Mouse (Mus musculus) forebrain, embryonic 16.5 days (tissue): ENCODE results near the gene Anks1b. TPM values are rescaled to one million over a fixed set of nuclear protein-coding genes. Genes with fewer than 3 reads are reported as not detected.

Experiments used
- ATAC-seq: fragments of 200-750 bp; cut with Nextera tagmentation; 2 replicates; pipeline ENCODE4 v1.8.0; 2017; ENCODE audit warnings: mild to moderate bottlenecking, moderate library complexity
- H3K27ac ChIP-seq: fragments of 300-500 bp; sonication (generic); 2 replicates; pipeline ENCODE4 v1.5.1; 2014; ENCODE audit warnings: low read length, control low read depth
- H3K27me3 ChIP-seq: fragments of 300-500 bp; sonication (generic); replicated peaks from 2 replicates; pipeline ENCODE4 v1.6.1; 2014; ENCODE audit warnings: low read length; ENCODE audit not compliant: control insufficient read depth, insufficient read depth
- H3K36me3 ChIP-seq: fragments of 300-500 bp; sonication (generic); 2 replicates; pipeline ENCODE4 v1.6.1; 2014; ENCODE audit not compliant: control insufficient read depth, insufficient read depth
- H3K4me1 ChIP-seq: fragments of 300-500 bp; sonication (generic); replicated peaks from 2 replicates; pipeline ENCODE4 v1.6.1; 2014; ENCODE audit warnings: low read length; ENCODE audit not compliant: control insufficient read depth, insufficient read depth
- H3K4me2 ChIP-seq: fragments of 300-500 bp; sonication (generic); 2 replicates; pipeline ENCODE4 v1.6.1; 2014; ENCODE audit warnings: mild to moderate bottlenecking, low read length, control low read depth
- H3K4me3 ChIP-seq: fragments of 300-500 bp; sonication (generic); replicated peaks from 2 replicates; pipeline ENCODE4 v1.5.1; 2014; ENCODE audit warnings: mild to moderate bottlenecking, low read length, control low read depth
- H3K9ac ChIP-seq: fragments of 300-500 bp; sonication (generic); replicated peaks from 2 replicates; pipeline ENCODE4 v1.6.1; 2014; ENCODE audit warnings: low read depth, low read length, control low read depth
- H3K9me3 ChIP-seq: fragments of 300-500 bp; sonication (generic); 2 replicates; pipeline ENCODE4 v1.6.1; 2016; ENCODE audit warnings: low read length; ENCODE audit not compliant: control insufficient read depth
- WGBS: fragments of 180-500 bp; shearing (Covaris S2); extraction: QIAGEN DNeasy Blood & Tissue Kit; methylation state at CpG from one replicate; pipeline ENCODE4 v1.1.7; 2014; 5-methylcytosine and 5-hydroxymethylcytosine counted together
- polyA plus RNA-seq: library from polyadenylated mRNA; unstranded; fragments of >200 nt; fragmentation: Nextera tagmentation; extraction: Ambion mirVana; gene quantifications from 2 replicates; pipeline ENCODE4 v1.2.1, GENCODE M21; 2015

Anks1b gene
- polyA plus RNA-seq, 1 experiment from 2014 or later = 84.4 TPM

DNA sequence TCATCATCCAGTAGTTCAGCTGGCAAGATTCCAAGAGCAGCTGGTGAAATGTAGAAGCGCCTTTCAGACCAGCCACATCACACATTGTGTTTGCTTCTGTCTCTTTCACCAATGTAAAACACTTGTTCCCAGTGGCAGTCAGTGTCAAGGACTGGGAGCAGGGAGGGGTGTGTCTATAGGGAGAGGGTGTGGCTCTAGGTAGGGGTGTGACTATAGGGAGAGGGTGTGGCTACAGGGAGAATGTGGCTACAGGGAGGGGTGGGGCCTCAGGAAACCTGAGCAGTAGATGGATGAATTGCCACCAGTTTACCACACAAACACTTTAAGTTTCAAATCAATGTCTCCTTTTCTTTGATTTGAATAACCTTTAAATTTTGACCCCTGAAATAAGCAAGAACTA is 634.3 kb downstream of the Anks1b start:
- H3K4me1 ChIP-seq = no peaks in the 10 kb centered on the region
- H3K27me3 ChIP-seq = no peaks in the 10 kb centered on the region
- WGBS = 45% methylated on average over 1 of the region's 1 CpGs
- H3K9ac ChIP-seq = no peak overlapping the region
- no peak for ATAC-seq
- no peak overlapping the region for H3K4me2 ChIP-seq
- H3K36me3 ChIP-seq = no peaks in the 10 kb centered on the region
- H3K9me3 ChIP-seq = no peaks in the 10 kb centered on the region
- H3K27ac ChIP-seq = no peak overlapping the region
- no peak overlapping the region for H3K4me3 ChIP-seq

DNA sequence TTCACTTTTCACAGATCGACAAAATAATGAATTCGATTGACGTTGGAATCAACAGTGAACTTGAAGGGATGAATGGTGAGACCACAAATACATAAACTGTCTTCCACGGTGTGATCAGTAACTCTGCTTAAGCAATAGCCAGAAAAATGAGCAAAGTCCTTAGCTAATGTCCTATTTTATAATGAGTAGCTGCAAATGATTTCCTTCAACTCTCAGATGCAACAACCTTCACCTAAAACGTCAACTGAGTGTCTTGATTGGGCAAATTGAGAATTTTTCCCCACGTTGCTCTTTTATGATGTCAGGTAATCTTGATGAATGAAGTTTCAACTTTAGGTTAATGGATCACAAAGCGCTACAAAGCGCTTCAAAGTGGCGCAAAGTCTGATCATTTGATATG is 639.5 kb downstream of the Anks1b start:
- Histone ChIP-seq H3K4me3 (no peak overlapping the region), H3K9ac (no peak overlapping the region), H3K4me1 (peaks cover 2% of the 10 kb centered on the region; the same call in 1 of the 2 replicates), H3K27me3 (no peaks in the 10 kb centered on the region), H3K27ac (no peak overlapping the region), H3K36me3 (no peaks in the 10 kb centered on the region), H3K4me2 (no peak overlapping the region), H3K9me3 (no peaks in the 10 kb centered on the region)
- ATAC-seq = no peak
- WGBS = 83% methylated on average over 9 of the region's 9 CpGs

DNA sequence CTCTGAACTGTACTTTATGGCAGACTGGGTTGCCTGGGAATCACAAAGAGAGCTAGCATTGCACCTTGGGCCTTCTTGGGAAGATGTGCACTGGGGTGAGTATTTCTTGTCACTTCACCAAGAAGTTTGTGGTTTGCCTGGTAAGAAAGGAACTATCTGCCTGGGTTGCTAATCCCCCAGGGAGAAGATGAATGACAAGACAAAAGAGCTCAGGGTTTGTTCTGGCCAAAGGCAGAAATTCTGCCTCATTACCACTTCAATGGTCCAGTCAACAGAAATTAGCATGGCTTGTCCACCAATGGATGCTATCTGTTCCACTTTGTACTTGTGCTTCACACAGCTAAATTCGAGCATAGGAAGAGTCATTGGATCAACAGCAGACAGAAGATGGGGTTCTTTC is 658.5 kb downstream of the Anks1b start:
- Histone ChIP-seq H3K4me3 (no peak overlapping the region), H3K9me3 (no peaks in the 10 kb centered on the region), H3K27ac (no peak overlapping the region), H3K4me2 (no peak overlapping the region), H3K36me3 (no peaks in the 10 kb centered on the region), H3K9ac (no peak overlapping the region), H3K4me1 (peaks cover 3% of the 10 kb centered on the region; the same call in 1 of the 2 replicates), H3K27me3 (no peaks in the 10 kb centered on the region)
- 23% methylated on average over 1 of the region's 1 CpGs for WGBS
- no peak for ATAC-seq

DNA sequence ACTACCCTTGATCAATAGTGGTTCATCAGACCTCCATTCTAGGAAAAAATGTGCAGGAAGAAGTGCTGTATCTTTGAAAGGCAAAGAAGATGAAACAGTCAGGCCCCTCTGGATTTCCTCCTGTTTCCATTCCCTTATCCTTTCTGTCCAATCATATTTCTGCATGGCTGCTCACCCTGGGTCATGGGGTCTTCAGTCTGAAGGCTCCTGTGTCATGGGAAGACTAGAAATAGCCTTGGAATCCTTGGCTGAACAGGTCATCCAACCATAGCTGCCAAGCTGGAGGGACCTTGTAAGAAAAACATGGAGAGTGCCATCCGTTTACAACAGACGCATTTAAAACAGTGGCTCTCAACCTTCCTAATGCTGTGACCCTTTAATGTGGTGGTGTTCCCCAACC is 662.1 kb downstream of the Anks1b start:
- no peak for ATAC-seq
- WGBS = 97% methylated on average over 2 of the region's 2 CpGs

DNA sequence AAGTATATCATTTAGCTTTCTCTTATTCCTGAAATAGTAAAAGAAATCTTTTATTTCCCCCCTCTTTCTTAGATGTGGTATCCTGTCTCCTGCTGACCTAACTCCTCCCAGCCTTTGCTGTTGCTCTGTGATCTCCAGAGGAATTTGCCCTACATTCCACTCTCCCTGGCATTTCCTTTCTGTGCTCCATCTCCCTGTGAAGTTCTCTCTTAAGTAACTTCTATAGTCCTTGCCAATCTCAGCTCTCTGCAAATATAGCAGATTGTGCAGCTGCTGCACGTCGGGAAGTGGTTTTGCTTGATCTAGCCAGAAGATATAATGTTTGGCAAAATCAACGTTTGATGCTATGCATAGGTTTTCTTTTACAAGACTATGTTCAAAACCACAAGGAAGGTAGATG is 673.3 kb downstream of the Anks1b start:
- no peak overlapping the region for H3K9ac ChIP-seq
- H3K4me2 ChIP-seq = no peak overlapping the region
- H3K4me3 ChIP-seq = no peak overlapping the region
- H3K36me3 ChIP-seq = no peaks in the 10 kb centered on the region
- H3K9me3 ChIP-seq = no peaks in the 10 kb centered on the region
- no peaks in the 10 kb centered on the region for H3K27me3 ChIP-seq
- H3K27ac ChIP-seq = no peak overlapping the region
- H3K4me1 ChIP-seq = no peaks in the 10 kb centered on the region
- WGBS = 45% methylated on average over 3 of the region's 3 CpGs
- no peak for ATAC-seq

More for the DNA sequence above, 662.1 kb downstream of the Anks1b start:
- Histone ChIP-seq H3K4me2 (no peak overlapping the region), H3K9ac (no peak overlapping the region), H3K4me1 (peaks cover 3% of the 10 kb centered on the region; the same call in 1 of the 2 replicates), H3K27me3 (no peaks in the 10 kb centered on the region), H3K36me3 (no peaks in the 10 kb centered on the region), H3K27ac (no peak overlapping the region), H3K9me3 (no peaks in the 10 kb centered on the region), H3K4me3 (no peak overlapping the region)

DNA sequence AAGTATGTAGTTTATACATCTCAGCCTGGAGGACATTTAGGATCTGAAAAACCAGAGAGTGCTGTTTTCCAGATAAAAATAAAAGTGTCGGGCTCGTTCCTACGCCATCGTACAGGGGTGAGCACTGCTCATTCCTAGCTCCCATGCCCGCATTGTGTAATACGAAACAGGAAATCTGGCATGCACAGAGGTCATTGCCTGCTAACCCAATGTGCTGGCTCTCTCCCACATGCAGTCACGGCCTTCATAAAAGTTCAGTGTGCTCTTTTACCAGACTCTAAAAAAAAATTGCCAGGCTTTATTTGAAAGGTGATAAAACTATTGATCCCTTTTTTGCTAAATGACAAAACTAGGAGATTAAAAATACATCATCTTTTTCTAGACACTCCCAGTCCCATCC is 689.6 kb downstream of the Anks1b start:
- Histone ChIP-seq H3K4me1 (no peaks in the 10 kb centered on the region), H3K9ac (no peak overlapping the region)
- WGBS = 86% methylated on average over 7 of the region's 7 CpGs

DNA sequence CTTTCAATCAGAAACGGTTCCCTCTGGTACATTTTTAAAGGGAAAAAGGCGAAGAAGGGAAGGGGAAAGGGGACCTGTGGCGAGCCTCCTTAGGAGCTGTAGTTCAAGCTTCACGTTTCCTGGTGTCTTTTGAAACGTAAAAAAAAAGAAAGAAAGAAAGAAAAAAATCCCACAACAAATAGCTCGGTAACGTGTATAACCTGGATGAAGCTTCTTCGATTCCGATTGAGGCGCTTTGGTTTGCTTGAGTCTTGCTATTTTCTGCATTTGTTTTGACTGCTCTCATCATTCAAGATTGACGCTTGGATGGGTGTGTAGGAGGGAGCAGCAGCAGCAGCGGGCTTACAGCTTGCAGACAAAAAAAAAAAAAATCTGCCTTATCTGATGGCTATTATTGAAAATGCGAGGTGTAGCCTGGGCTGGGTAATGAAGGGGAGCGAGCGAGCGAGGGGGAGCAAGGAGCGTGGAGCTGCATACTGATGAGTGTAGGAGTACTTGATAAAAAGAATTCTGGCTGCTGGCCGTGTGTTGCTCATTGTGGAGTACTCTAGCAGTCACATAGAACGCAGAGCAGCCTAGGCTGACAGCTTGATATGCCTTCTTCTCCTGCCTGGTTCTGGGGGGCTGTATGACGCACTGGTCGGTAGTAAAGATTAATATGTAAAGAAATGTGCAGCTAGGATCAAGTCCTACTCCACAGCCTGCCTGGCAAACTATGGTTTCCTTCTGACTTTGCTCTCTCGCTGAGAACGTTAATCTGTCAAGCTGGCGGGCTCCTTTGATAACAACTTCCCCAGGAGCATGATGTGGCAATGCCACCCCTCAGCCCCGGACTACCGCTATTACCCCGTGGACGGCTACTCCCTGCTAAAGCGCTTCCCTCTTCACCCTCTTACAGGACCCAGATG is 703.1 kb downstream of the Anks1b start:
- peak overlapping the region; percentile 85 for H3K27ac ChIP-seq
- no peaks in the 10 kb centered on the region for H3K27me3 ChIP-seq
- H3K4me2 ChIP-seq = peak overlapping the region; percentile 61
- ATAC-seq = peak; percentile 98
- no peaks in the 10 kb centered on the region for H3K9me3 ChIP-seq
- 7% methylated on average over 29 of the region's 29 CpGs for WGBS
- H3K9ac ChIP-seq = peak overlapping the region; percentile 59
- H3K4me1 ChIP-seq = peaks cover 6% of the 10 kb centered on the region
- no peaks in the 10 kb centered on the region for H3K36me3 ChIP-seq
- H3K4me3 ChIP-seq = peak overlapping the region; percentile 49

More for the DNA sequence above, 689.6 kb downstream of the Anks1b start:
- Histone ChIP-seq H3K36me3 (no peaks in the 10 kb centered on the region), H3K27ac (no peak overlapping the region), H3K4me3 (no peak overlapping the region), H3K27me3 (no peaks in the 10 kb centered on the region), H3K4me2 (no peak overlapping the region), H3K9me3 (no peaks in the 10 kb centered on the region)
- no peak for ATAC-seq

DNA sequence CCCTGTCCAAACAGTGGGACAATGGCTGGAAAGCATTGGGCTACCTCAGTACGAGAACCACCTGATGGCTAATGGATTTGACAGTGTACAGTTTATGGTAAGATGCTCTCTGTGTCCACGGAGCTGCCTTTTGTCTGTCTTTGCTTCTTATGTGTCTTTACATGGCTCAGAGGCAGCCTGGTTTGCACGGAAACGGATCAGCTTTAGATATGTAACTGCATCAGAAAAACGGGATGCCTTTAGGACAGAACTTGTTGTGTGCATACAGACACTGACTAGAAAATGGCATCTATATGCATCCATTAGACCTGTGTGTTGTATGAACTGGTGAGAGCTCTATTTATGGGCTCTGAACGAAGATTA is 703.8 kb downstream of the Anks1b start:
- Histone ChIP-seq H3K27me3 (no peaks in the 10 kb centered on the region), H3K9ac (peak overlapping the region; percentile 59), H3K4me3 (peak overlapping the region; percentile 49), H3K27ac (peak overlapping the region; percentile 85), H3K4me2 (peak overlapping the region; percentile 61), H3K9me3 (no peaks in the 10 kb centered on the region), H3K4me1 (peaks cover 6% of the 10 kb centered on the region), H3K36me3 (no peaks in the 10 kb centered on the region)
- ATAC-seq = peak; percentile 37
- 15% methylated on average over 6 of the region's 6 CpGs for WGBS

DNA sequence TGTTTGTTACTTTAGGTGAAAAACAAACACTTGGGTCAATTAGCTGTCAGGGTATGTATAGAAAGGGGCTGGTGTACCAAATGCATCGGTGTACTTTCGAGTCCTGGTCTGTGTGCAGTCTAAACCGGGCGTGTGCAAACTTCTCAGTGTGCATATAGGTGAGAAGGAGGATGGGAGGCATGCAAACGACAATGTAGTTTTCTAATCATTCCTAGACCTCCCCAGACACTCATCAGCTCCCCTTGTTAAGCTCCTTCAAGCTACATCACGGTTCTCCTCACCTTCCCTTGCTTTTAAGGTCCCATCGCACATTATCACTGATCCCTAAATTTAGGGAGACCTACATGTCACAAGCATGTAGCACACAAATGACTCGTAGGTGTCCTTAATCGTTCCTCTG is 704.5 kb downstream of the Anks1b start:
- Histone ChIP-seq H3K4me2 (peak overlapping the region; percentile 61), H3K36me3 (no peaks in the 10 kb centered on the region), H3K4me1 (peaks cover 6% of the 10 kb centered on the region), H3K9me3 (no peaks in the 10 kb centered on the region), H3K27ac (peak overlapping the region; percentile 85), H3K9ac (peak overlapping the region; percentile 59), H3K4me3 (peak overlapping the region; percentile 49), H3K27me3 (no peaks in the 10 kb centered on the region)
- WGBS = 53% methylated on average over 9 of the region's 9 CpGs
- no peak for ATAC-seq
